Mouse (Mus musculus) pancreas, adult 10 weeks (tissue): ENCODE measurements around the gene Lcp2. TPM values are rescaled to one million over a fixed set of nuclear protein-coding genes. Genes with fewer than 3 reads are reported as not detected.

Experiments used
- polyA plus RNA-seq: library from polyadenylated mRNA; stranded (reverse); fragments of 350-450 nt; fragmentation: Illumina TruSeq; extraction: RNeasy Lipid Tissue Mini Kit (QIAGEN cat#74804); gene quantifications from one replicate; pipeline ENCODE4 v1.2.3, GENCODE M21; 2015; ENCODE audit warnings: low read depth, low replicate concordance; ENCODE audit not compliant: insufficient read depth

The Lcp2 gene
- polyA plus RNA-seq: 0.79 TPM

DNA sequence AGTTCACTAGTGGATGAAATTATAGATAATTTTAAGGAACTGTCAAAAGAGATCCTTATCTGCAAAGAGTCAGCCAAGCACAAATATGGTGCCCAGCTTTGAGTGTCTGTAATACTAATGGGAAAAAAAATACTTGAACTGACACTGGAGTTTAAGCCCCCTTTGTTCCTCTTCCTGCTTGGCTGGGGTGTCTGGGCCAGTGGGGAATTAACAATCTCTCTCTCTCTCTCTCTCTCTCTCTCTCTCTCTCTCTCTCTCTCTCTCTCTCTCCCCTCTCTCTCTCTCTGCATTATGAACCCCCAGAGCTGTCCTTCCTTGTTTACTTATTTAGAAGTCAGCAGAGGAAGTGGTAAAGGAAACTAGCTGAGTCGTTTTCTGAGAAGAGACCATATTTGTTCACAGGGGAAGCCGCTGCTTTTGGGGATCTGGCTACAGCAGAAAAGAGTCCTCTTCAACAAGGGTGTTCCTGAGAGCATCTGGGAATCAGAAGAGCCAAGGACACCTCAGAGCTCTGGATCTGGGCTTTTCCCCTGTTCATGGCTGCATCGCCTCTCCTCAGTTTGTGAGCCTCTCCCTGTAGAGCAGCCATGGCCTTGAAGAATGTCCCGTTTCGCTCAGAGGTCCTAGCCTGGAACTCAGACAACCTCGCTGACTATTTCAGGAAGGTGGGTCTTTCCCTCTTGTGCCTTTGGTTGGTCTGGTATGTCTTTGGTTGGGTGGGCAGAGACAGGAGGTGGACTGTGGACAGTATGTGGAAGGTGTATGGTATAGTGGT, at the start of gene Lcp2:
Gene Lcp2, plus strand, starts transcription at position 154 of the 775 bp plus-strand sequence.

DNA sequence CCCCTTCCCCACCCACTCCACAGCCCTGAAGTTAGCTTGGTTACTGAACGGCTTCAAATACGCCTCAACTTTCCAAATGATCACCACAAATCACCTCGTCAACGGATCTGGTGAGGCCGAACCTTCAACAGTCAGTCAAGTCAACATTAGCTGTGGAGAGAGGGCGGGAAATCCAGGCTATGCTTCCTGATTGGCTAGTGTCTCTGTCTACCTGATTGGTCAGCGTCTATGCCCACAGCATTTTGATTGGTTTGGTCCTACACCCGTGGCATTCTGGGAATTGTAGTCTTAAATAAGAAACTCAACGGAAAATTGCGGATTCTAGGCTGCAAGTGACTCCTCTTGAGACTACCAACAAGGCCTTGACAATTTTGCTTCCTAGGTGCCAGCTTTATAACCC, 51.7 kb downstream of the Lcp2 start, which contains the start of gene 4930469K13Rik:
Gene 4930469K13Rik, minus strand, starts transcription at position 133 of the 400 bp plus-strand sequence.

Other genes starting within 250 kb of the Lcp2 start
- gene Kcnmb1, start 83.9 kb upstream of the Lcp2 start, polyA plus RNA-seq: 0.63 TPM
- gene Kcnip1, start 53.8 kb upstream of the Lcp2 start, polyA plus RNA-seq: 1.7 TPM
- not detected for gene 4930469K13Rik, start 51.6 kb downstream of the Lcp2 start, polyA plus RNA-seq
- not detected for gene Foxi1, start 161.2 kb downstream of the Lcp2 start, polyA plus RNA-seq